Mouse (Mus musculus) c-Kit-positive CD71-positive TER-119-negative erythroid progenitor cells, embryonic 14.5 days (primary cell): ENCODE results near the gene Dnah1.
A peak's percentile ranks its signal among the peaks of the same experiment; 100 is the strongest.

Experiments
- DNase-seq: peaks from one replicate; pipeline ENCODE4 v3.0.0-alpha.2; 2013; ENCODE audit warnings: low read depth

The Dnah1 gene

GRCm38 (mm10) chr14:31317754-31318153, 5.9 kb downstream of the Dnah1 start:
- no peak for DNase-seq

DNA sequence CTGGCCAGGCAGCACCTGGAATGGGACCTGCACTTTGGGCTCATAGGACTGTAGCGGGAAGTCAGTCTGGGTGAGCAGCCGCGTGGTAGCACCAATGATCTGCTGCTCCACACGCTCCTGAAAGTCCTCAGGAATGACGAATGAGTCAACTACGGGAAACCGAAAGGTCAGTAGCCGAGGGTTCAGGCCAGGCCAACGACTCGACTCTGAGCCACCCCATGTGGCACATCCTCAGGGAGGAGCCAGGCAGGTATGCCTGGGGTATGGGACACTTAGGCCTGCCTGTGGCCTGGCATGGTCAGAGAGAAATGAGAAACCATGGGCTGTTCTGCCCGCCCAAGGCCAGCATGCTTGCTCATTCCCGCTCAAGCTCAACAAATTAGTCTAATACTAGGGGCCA, 7.1 kb downstream of the Dnah1 start:
- DNase-seq = no peak

GRCm38 (mm10) chr14:31313192-31313591, 10.5 kb downstream of the Dnah1 start:
- no peak for DNase-seq

DNA sequence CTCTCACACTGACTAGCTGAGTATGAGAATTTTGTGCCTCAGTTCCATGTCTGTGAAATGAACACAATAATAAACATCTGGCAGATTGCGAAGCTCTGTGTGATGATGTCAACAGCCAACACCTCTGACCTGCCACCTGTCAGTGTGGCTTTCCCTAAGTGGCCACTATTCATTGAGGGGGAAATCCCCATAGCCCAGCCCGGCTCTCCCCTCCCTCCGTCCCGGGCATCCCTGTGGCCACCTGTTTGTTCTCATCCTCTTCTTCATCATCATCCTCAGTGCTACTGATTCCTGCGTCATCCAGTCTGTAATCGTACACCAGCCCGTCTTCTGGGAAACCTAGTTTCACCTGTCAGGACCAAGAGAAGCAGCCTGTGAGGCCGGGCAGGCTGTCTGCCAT, 38.0 kb downstream of the Dnah1 start:
- DNase-seq = no peak

GRCm38 (mm10) chr14:31272164-31272563, 51.5 kb downstream of the Dnah1 start:
- DNase-seq = peak; percentile 65

DNA sequence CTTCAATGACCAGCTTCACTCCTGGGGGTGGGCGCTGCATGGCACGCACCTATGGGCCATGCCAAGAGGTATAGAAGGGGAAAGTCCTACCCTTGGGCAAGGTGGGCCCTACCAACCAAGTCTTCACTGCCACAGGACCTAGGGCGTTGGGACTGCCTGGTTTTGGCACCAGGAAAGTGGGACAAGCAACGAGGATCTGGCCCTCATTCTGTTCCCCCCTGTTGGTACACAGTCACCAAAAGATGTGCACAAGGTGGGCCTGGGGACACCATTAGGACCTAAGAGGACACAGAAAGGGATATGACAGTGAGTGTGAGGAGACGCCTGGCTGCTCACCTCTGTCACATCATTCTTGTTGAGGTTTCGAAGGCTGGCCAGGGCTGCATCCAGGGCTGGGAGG, 52.6 kb downstream of the Dnah1 start:
- DNase-seq = no peak

GRCm38 (mm10) chr14:31269456-31270100, 54.1 kb downstream of the Dnah1 start:
- DNase-seq = no peak

DNA sequence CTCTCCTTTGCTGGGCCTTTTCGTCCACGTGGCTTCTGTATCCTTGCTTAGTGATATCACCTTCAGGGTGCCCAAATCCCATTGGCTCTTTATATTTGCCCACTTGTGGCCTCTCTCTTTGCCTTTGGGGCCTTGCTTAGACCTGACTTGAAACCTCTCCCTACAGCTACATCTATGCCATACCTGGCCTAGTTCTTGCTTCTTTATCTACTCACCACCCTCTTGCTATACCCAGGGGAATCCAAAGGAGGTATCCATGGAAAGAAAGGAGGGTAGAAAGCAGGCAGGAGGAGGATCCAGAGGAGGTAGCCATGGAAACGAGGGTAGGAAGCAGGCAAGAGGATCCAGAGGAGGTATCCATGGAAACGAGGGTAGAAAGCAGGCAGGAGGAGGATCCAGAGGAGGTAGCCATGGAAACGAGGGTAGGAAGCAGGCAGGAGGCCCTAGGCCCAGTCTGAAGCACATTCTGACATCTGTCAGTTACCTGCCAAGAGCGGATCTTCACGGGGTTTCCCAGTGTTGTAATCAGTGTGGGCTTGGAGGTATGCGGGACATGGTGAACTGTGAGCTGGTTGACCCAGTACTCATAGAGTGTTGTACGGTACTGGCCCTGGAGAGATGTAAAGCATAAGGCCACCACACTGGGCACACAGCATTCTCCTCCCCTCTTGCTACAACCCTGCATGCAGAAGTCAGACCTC, 55.2 kb downstream of the Dnah1 start:
- no peak for DNase-seq

DNA sequence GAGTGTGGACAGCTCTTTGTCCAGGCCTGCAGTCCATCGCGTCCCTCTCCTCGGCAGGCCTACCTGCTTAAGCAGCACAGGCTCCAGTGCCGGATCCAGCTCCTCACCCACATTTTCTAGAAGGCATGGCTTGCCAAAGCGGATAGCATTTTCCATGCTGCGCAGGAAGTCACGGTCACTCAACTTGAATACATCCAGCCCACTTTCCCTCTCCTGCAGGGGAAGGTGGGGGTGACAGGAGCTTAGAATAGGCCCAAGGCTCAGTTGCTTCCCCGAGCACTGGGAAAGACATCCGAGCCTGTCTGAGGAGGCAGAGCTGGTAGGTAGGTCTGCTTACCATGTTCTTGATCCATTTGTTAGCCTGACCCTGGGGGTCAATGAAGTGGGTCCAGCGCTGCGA, 56.0 kb downstream of the Dnah1 start:
- no peak for DNase-seq

GRCm38 (mm10) chr14:31260932-31261331, 62.8 kb downstream of the Dnah1 start:
- peak; percentile 27 for DNase-seq

DNA sequence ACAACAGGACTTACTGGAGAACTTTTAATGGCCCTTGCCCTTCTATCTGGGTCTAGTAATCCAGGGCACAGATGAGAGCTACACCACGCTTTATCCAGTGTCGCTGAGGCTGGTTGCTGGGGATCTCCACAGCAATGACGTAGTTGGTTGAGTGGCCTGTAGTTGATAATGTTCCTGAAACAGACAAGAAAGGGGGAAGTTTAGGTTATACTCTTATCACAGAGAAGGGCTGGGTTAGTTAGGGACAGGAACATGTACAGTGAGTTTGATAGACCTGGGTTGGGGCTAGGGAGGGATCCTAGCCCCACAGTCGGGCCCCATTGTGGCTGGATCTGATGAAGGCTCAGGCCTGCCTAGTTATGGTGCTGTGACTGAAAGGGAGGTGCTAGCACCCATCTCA, 63.3 kb downstream of the Dnah1 start:
- peak; percentile 87 for DNase-seq

- DNase-seq = no peak
Observed at GRCm38 (mm10) chr14:31258476-31259050, 65.1 kb downstream of the Dnah1 start.

- DNase-seq = no peak
Observed at GRCm38 (mm10) chr14:31252091-31252490, 71.6 kb downstream of the Dnah1 start.

- DNase-seq = no peak
Observed at GRCm38 (mm10) chr14:31251626-31252025, 72.1 kb downstream of the Dnah1 start.

GRCm38 (mm10) chr14:31251084-31251604, 72.6 kb downstream of the Dnah1 start, which contains the start of the genes Phf7 and Bap1:
TSS of gene Phf7 (minus strand) at chr14:31251317.
TSS of gene Bap1 (plus strand) at chr14:31251450.
- DNase-seq = peak; percentile 81

DNA sequence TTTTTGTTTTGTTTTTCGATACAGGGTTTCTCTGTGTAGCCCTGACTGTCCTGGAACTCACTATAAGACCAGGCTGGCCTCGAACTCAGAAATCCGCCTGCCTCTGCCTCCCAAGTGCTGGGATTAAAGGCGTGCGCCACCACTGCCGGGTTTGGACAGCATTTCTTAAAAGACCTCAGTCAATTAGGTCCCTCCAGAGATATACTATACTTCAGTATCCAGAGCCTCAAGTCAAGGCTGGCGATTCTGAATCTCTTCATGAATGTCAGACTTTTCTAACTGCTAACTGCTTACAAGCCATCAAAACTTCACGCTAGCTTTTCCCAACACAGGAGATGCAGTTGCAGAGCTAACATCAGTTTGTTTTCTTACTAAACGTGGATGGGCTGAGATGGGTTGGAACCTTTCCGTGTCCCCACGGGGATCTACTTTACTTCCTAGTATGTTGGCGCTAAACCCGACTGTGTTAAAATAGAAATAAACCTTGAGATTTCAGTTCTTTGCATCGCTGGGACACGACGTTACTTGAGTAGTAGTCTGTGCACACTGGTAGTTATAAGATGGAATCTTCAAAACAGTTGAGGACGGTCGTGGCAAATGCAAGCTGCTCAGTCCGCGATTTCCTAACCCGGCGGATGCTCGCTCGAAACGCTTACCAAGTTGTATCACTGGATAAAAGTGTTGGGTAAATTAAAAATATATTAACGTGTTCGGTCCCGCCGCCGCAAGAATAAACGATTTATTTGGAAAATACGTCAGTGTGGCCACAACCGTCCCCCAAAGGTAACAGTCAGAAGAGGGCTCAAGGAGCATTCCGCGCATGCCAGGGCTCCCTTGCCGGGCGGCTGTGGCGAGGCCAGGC, 73.2 kb downstream of the Dnah1 start:
- DNase-seq = peak; percentile 54

DNA sequence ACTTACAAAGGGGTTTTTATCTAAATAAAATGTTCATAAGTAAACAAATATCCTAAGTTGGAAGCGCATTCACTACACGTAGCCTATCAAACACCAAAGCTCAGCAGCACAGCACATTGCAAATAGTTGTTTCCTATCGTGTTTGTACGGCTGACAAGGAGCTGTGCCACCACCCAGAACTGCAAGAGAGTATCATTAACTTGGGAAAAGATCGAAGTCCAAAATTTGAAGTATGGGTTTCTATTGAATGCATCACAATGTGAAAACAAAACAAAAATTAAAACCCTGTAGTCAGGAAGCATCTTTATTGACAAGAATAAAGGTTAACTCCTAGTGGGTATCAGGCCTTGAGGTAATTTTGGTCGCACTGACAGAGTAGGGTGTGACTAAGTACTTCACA, 75.3 kb downstream of the Dnah1 start:
- no peak for DNase-seq

GRCm38 (mm10) chr14:31245946-31246345, 77.8 kb downstream of the Dnah1 start:
- DNase-seq = no peak

DNA sequence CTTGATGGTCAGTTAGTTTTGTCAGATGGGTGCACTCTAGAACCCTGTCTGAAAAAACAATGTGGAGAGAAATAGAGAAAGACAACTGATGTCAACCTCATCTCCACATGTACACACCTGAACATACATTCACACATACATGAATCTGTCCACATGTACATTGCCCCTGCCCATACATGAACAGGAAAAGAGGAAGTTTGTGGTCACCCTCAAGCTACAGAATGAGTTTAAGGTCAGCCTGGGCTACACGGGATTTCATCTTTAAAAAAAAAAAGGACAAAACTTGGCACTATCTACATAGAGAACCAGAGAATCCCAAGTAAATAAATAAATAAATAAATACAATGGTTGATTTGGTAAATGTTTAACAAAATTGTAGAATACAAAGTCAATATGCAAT, 78.9 kb downstream of the Dnah1 start:
- no peak for DNase-seq

- no peak for DNase-seq
Observed at GRCm38 (mm10) chr14:31240528-31240927, 83.2 kb downstream of the Dnah1 start.

GRCm38 (mm10) chr14:31237101-31237882, 86.4 kb downstream of the Dnah1 start:
- no peak for DNase-seq
